Mouse (Mus musculus) intestine, postnatal 0 days (tissue): Measurements from ENCODE around the gene Sec22a. TPM values are rescaled to one million over a fixed set of nuclear protein-coding genes. Genes with fewer than 3 reads are reported as not detected.

Experiments used
- ATAC-seq: fragments of 200-750 bp; cut with Nextera tagmentation; 2 replicates; pipeline ENCODE4 v1.8.0; 2017; ENCODE audit warnings: mild to moderate bottlenecking, moderate TSS enrichment, moderate library complexity
- H3K27ac ChIP-seq: fragments of 300-500 bp; sonication (generic); 2 replicates; pipeline ENCODE4 v1.5.1; 2014; ENCODE audit warnings: mild to moderate bottlenecking, low read depth, low read length, moderate library complexity
- H3K27me3 ChIP-seq: fragments of 300-500 bp; sonication (generic); replicated peaks from 2 replicates; pipeline ENCODE4 v1.6.1; 2014; ENCODE audit warnings: low read length, mixed read lengths; ENCODE audit not compliant: control insufficient read depth, insufficient read depth
- H3K36me3 ChIP-seq: fragments of 300-500 bp; sonication (generic); 2 replicates; pipeline ENCODE4 v1.6.1; 2014; ENCODE audit warnings: mild to moderate bottlenecking, moderate library complexity; ENCODE audit not compliant: control insufficient read depth, insufficient read depth
- H3K4me1 ChIP-seq: fragments of 300-500 bp; sonication (generic); replicated peaks from 2 replicates; pipeline ENCODE4 v1.6.1; 2014; ENCODE audit warnings: antibody characterized with exemption, low read length, mixed read lengths; ENCODE audit not compliant: control insufficient read depth, insufficient read depth
- H3K4me2 ChIP-seq: fragments of 300-500 bp; sonication (generic); replicated peaks from 2 replicates; pipeline ENCODE4 v1.6.1; 2014; ENCODE audit warnings: low read depth, mild to moderate bottlenecking, moderate library complexity
- H3K4me3 ChIP-seq: fragments of 300-500 bp; sonication (generic); 2 replicates; pipeline ENCODE4 v1.5.1; 2014; ENCODE audit warnings: low read depth, low read length
- H3K9ac ChIP-seq: fragments of 300-500 bp; sonication (generic); 2 replicates; pipeline ENCODE4 v1.6.1; 2014; ENCODE audit warnings: mild to moderate bottlenecking, low read depth, low read length
- H3K9me3 ChIP-seq: fragments of 300-500 bp; sonication (generic); 2 replicates; pipeline ENCODE4 v1.6.1; 2016; ENCODE audit warnings: mixed run types; ENCODE audit not compliant: control insufficient read depth
- CTCF ChIP-seq: sonication (generic); IDR thresholded peaks from 2 replicates; pipeline ENCODE4 v1.5.1; 2016; ENCODE audit warnings: low read depth, mild to moderate bottlenecking, control low read depth, antibody characterized with exemption, moderate library complexity
- WGBS: fragments of 180-500 bp; shearing (Covaris S2); extraction: QIAGEN DNeasy Blood & Tissue Kit; methylation state at CpG from one replicate; pipeline ENCODE4 v1.1.7; 2014; 5-methylcytosine and 5-hydroxymethylcytosine counted together
- polyA plus RNA-seq: library from polyadenylated mRNA; unstranded; fragments of >200 nt; fragmentation: Nextera tagmentation; extraction: Ambion mirVana; gene quantifications from 2 replicates; pipeline ENCODE4 v1.2.1, GENCODE M21; 2015

The Sec22a gene
- 55.3 and 58.1 TPM in 2 replicates for polyA plus RNA-seq

- peak within 1 kb of the TSS; percentile 97 for H3K4me2 ChIP-seq
- H3K4me3 ChIP-seq, result peak within 1 kb of the TSS; percentile 92
- H3K9me3 ChIP-seq, result no peaks in the 10 kb centered on the region
- peaks cover 10% of the 10 kb centered on the region; the same call in 1 of the 2 replicates for H3K36me3 ChIP-seq
- H3K27me3 ChIP-seq, result no peaks in the 10 kb centered on the region
- H3K27ac ChIP-seq, result peak within 1 kb of the TSS; percentile 93
- peak; percentile 97 for ATAC-seq
- H3K4me1 ChIP-seq, result peaks cover 2% of the 10 kb centered on the region; the same call in 1 of the 2 replicates
- WGBS, result under 1% methylated on average over 67 of the region's 67 CpGs
- peak within 1 kb of the TSS; percentile 86 for H3K9ac ChIP-seq
- no peak for TF ChIP-seq CTCF
These were observed at the start of gene Sec22a for GRCm38 (mm10) chr16:35363150-35364062. Gene Sec22a, minus strand, starts transcription at chr16:35363918.

- H3K9me3 ChIP-seq, result no peaks in the 10 kb centered on the region
- H3K27me3 ChIP-seq, result no peaks in the 10 kb centered on the region
- ATAC-seq, result no peak
- no peak overlapping the region for H3K27ac ChIP-seq
- H3K4me2 ChIP-seq, result no peak overlapping the region
- no peaks in the 10 kb centered on the region for H3K4me1 ChIP-seq
- TF ChIP-seq CTCF, result no peak
- WGBS, result 60% methylated on average over 4 of the region's 4 CpGs
- H3K4me3 ChIP-seq, result no peak overlapping the region
- H3K9ac ChIP-seq, result no peak overlapping the region
- H3K36me3 ChIP-seq, result 0 out of 2 replicates have a peak, but pooled peaks cover 8% of the 10 kb centered on the region
These were observed 43.0 kb upstream of the Sec22a start for GRCm38 (mm10) chr16:35406706-35407105.

- H3K4me2 ChIP-seq, result no peak overlapping the region
- no peak overlapping the region for H3K4me3 ChIP-seq
- H3K27me3 ChIP-seq, result no peaks in the 10 kb centered on the region
- H3K4me1 ChIP-seq, result no peaks in the 10 kb centered on the region
- H3K9me3 ChIP-seq, result no peaks in the 10 kb centered on the region
- H3K27ac ChIP-seq, result no peak overlapping the region
- ATAC-seq, result no peak
- 83% methylated on average over 4 of the region's 4 CpGs for WGBS
- no peak for TF ChIP-seq CTCF
- 0 out of 2 replicates have a peak, but pooled peaks cover 8% of the 10 kb centered on the region for H3K36me3 ChIP-seq
- no peak overlapping the region for H3K9ac ChIP-seq
These were observed 42.4 kb upstream of the Sec22a start for GRCm38 (mm10) chr16:35406166-35406565.

GRCm38 (mm10) chr16:35405348-35406080 lies 41.8 kb upstream of the Sec22a start:
- WGBS, result 93% methylated on average over 14 of the region's 14 CpGs
- H3K4me2 ChIP-seq, result no peak overlapping the region
- no peak for TF ChIP-seq CTCF
- no peaks in the 10 kb centered on the region for H3K27me3 ChIP-seq
- H3K9ac ChIP-seq, result no peak overlapping the region
- H3K36me3 ChIP-seq, result 0 out of 2 replicates have a peak, but pooled peaks cover 8% of the 10 kb centered on the region
- no peaks in the 10 kb centered on the region for H3K4me1 ChIP-seq
- no peak overlapping the region for H3K4me3 ChIP-seq
- no peaks in the 10 kb centered on the region for H3K9me3 ChIP-seq
- H3K27ac ChIP-seq, result no peak overlapping the region
- ATAC-seq, result no peak

- no peak for ATAC-seq
- no peak overlapping the region for H3K4me3 ChIP-seq
- 86% methylated on average over 5 of the region's 5 CpGs for WGBS
- H3K36me3 ChIP-seq, result 0 out of 2 replicates have a peak, but pooled peaks cover 8% of the 10 kb centered on the region
- no peaks in the 10 kb centered on the region for H3K9me3 ChIP-seq
- no peak overlapping the region for H3K27ac ChIP-seq
- no peak overlapping the region for H3K4me2 ChIP-seq
- H3K27me3 ChIP-seq, result no peaks in the 10 kb centered on the region
- no peak for TF ChIP-seq CTCF
- no peak overlapping the region for H3K9ac ChIP-seq
- H3K4me1 ChIP-seq, result no peaks in the 10 kb centered on the region
These were observed 41.1 kb upstream of the Sec22a start for GRCm38 (mm10) chr16:35404864-35405263.

GRCm38 (mm10) chr16:35403891-35404290 lies 40.2 kb upstream of the Sec22a start:
- Histone ChIP-seq H3K9me3 (no peaks in the 10 kb centered on the region), H3K4me3 (no peak overlapping the region), H3K4me1 (no peaks in the 10 kb centered on the region), H3K27ac (no peak overlapping the region), H3K4me2 (no peak overlapping the region), H3K36me3 (0 out of 2 replicates have a peak, but pooled peaks cover 8% of the 10 kb centered on the region), H3K9ac (no peak overlapping the region), H3K27me3 (no peaks in the 10 kb centered on the region)
- WGBS, result 93% methylated on average over 8 of the region's 8 CpGs
- ATAC-seq, result no peak
- no peak for TF ChIP-seq CTCF
